In genomic region chr14:22074229-22074628, GRCm38 (mm10) we compare ENCODE assay signal across 14 mouse cellular contexts. TPM values are rescaled to one million over a fixed set of nuclear protein-coding genes. Genes with fewer than 3 reads are reported as not detected.
A peak's percentile ranks its signal among the peaks of the same experiment; 100 is the strongest.
DNase-seq lines count a peak whose midpoint lies in the region; ATAC-seq and TF ChIP-seq lines count a peak whose summit lies in the region.
"Had no signal": no experiment of that assay in that cellular context is flagged by ENCODE, and none has a peak within 500 bp of the region (broad histone marks: within the 10 kb centered on the region; RNA-seq: fewer than 3 reads in every experiment).

No protein-coding gene starts in this region.

- no peak overlapping the region for H3K4me3 ChIP-seq in embryonic facial prominence, embryonic 14.5 days (ENCODE audit: low read depth, low read length)
- no peak overlapping the region for H3K4me3 ChIP-seq in hindbrain, embryonic 12.5 days
- peak overlapping the region; percentile 17; the same call in 1 of the 2 replicates for H3K4me3 ChIP-seq in midbrain, embryonic 10.5 days
- H3K4me3 ChIP-seq in heart, adult 2 months: no peak overlapping the region
- H3K4me3 ChIP-seq: heart, embryonic 12.5 days had no signal

- no peak for TF ChIP-seq POLR2A in brain, embryonic 14.5 days (IDR thresholded peaks at IDR 0.05; ENCODE audit: borderline replicate concordance, extremely low read depth, insufficient read depth, insufficient read length, poor library complexity, severe bottlenecking)
- TF ChIP-seq POLR2A in heart, adult 2 months (IDR thresholded peaks at IDR 0.05; ENCODE audit: insufficient read depth, low read depth, low read length): no peak

- 0 out of 2 replicates have a peak, but pooled peaks cover 4% of the 10 kb centered on the region for H3K4me1 ChIP-seq in embryonic facial prominence, embryonic 14.5 days (ENCODE audit: control insufficient read depth, insufficient read depth, low read length)
- peaks cover 5% of the 10 kb centered on the region for H3K4me1 ChIP-seq in hindbrain, embryonic 12.5 days
- H3K4me1 ChIP-seq in midbrain, embryonic 10.5 days: peaks cover 30% of the 10 kb centered on the region
- no peaks in the 10 kb centered on the region for H3K4me1 ChIP-seq in heart, adult 2 months (ENCODE audit: control insufficient read depth, insufficient read depth, low read length)

- peak overlapping the region; percentile 17 for H3K4me2 ChIP-seq in embryonic facial prominence, embryonic 14.5 days (ENCODE audit: low read depth, low read length)
- peak overlapping the region; percentile 25 for H3K4me2 ChIP-seq in hindbrain, embryonic 12.5 days (replicated peaks)
- H3K4me2 ChIP-seq: heart, embryonic 12.5 days had no signal

- no peak overlapping the region for H3K9ac ChIP-seq in embryonic facial prominence, embryonic 14.5 days (ENCODE audit: low read depth, low read length)
- no peak overlapping the region for H3K9ac ChIP-seq in hindbrain, embryonic 12.5 days
- no peak overlapping the region for H3K9ac ChIP-seq in heart, adult 2 months (ENCODE audit: low read depth, low read length)
- H3K9ac ChIP-seq: heart, embryonic 12.5 days had no signal

- DNase-seq in brain, embryonic 14.5 days (ENCODE audit: low read depth): peak; percentile 53
- DNase-seq in embryonic facial prominence, embryonic 14.5 days (ENCODE audit: low spot score): no peak
- DNase-seq in midbrain, embryonic 10.5 days (ENCODE audit: low spot score): peak; percentile 52
- no peak for DNase-seq in cerebellum, adult 11 months
- no peak for DNase-seq in heart, adult 2 months
- DNase-seq in cerebellum, postnatal 36 days: no peak
- no peak for DNase-seq in T-cell, adult 2 months (ENCODE audit: low spot score)
- DNase-seq: gastrocnemius, postnatal 10 days; kidney, postnatal 4 days; lung, adult 2 months; right cerebral cortex, postnatal 25 days had no signal

- H3K79me2 ChIP-seq in heart, adult 2 months (replicated peaks; ENCODE audit: control insufficient read depth, insufficient read depth, low read length): no peaks in the 10 kb centered on the region

- intact Hi-C loops in heart, adult 2 months (cut with DNase I): no loop called here

- no peak for TF ChIP-seq EP300 in heart, adult 2 months (IDR thresholded peaks at IDR 0.05; ENCODE audit: insufficient read depth, low read depth, low read length)

- H3K27me3 ChIP-seq in embryonic facial prominence, embryonic 14.5 days (replicated peaks; ENCODE audit: control insufficient read depth, insufficient read depth, low read length): no peaks in the 10 kb centered on the region
- no peaks in the 10 kb centered on the region for H3K27me3 ChIP-seq in hindbrain, embryonic 12.5 days
- H3K27me3 ChIP-seq in midbrain, embryonic 10.5 days (ENCODE audit: low read depth, poor library complexity, severe bottlenecking): peaks cover 81% of the 10 kb centered on the region
- H3K27me3 ChIP-seq in heart, adult 2 months (ENCODE audit: control insufficient read depth, insufficient read depth, low read length): no peaks in the 10 kb centered on the region

- 29% methylated on average over 16 of the region's 16 CpGs for WGBS in embryonic facial prominence, embryonic 14.5 days
- WGBS in hindbrain, embryonic 12.5 days: 36% methylated on average over 16 of the region's 16 CpGs
- 40% methylated on average over 16 of the region's 16 CpGs for WGBS in midbrain, embryonic 10.5 days
- 79% methylated on average over 16 of the region's 16 CpGs for WGBS in heart, adult 2 months

- no peak for ATAC-seq in embryonic facial prominence, embryonic 14.5 days (ENCODE audit: low read depth)
- ATAC-seq in hindbrain, embryonic 12.5 days (ENCODE audit: low FRiP score): no peak
- ATAC-seq: inflammation-experienced regulatory T-cells, adult 6 months had no signal

- TF ChIP-seq CTCF in brain, embryonic 14.5 days (IDR thresholded peaks at IDR 0.05; ENCODE audit: borderline replicate concordance, extremely low read depth, insufficient read depth, insufficient read length): no peak
- TF ChIP-seq CTCF in heart, adult 2 months (IDR thresholded peaks at IDR 0.05): no peak

- H3K36me3 ChIP-seq in embryonic facial prominence, embryonic 14.5 days (ENCODE audit: control insufficient read depth, insufficient read depth, low read length): no peaks in the 10 kb centered on the region
- no peaks in the 10 kb centered on the region for H3K36me3 ChIP-seq in hindbrain, embryonic 12.5 days
- H3K36me3 ChIP-seq in midbrain, embryonic 10.5 days: no peaks in the 10 kb centered on the region
- H3K36me3 ChIP-seq in heart, adult 2 months (ENCODE audit: control insufficient read depth, insufficient read depth, low read length): no peaks in the 10 kb centered on the region
- H3K36me3 ChIP-seq: heart, embryonic 12.5 days had no signal

- H3K9me3 ChIP-seq in embryonic facial prominence, embryonic 14.5 days (ENCODE audit: control insufficient read depth, low read length): no peaks in the 10 kb centered on the region
- H3K9me3 ChIP-seq in hindbrain, embryonic 12.5 days (replicated peaks): no peaks in the 10 kb centered on the region
- H3K9me3 ChIP-seq in midbrain, embryonic 10.5 days (replicated peaks): no peaks in the 10 kb centered on the region
- H3K9me3 ChIP-seq: heart, embryonic 12.5 days had no signal

- H3K27ac ChIP-seq in embryonic facial prominence, embryonic 14.5 days (replicated peaks; ENCODE audit: low read depth, low read length): no peak overlapping the region
- no peak overlapping the region for H3K27ac ChIP-seq in hindbrain, embryonic 12.5 days
- H3K27ac ChIP-seq in midbrain, embryonic 10.5 days (replicated peaks): 0 out of 2 replicates have a peak overlapping the region, but pooled peaks have one; percentile 28
- no peak overlapping the region for H3K27ac ChIP-seq in heart, adult 2 months

RNA-seq across cellular contexts. Expression of gene Lrmda, which starts 54.7 kb away (rescaled TPM):
- not detected in 2 replicates for polyA plus RNA-seq in brain, embryonic 14.5 days (2012; rRNA removed)
- polyA plus RNA-seq in embryonic facial prominence, embryonic 14.5 days (2014; fragmentation: Nextera tagmentation; extraction: Ambion mirVana): 0.24 and 0.97 TPM in 2 replicates
- 0.53 and 0.83 TPM in 2 replicates for polyA plus RNA-seq in hindbrain, embryonic 12.5 days (2016; fragmentation: Nextera tagmentation; extraction: Ambion mirVana)
- polyA plus RNA-seq in midbrain, embryonic 10.5 days (2016; fragmentation: Nextera tagmentation; extraction: Ambion mirVana): 0.38 TPM in 1 of 2 replicates, not detected in the other
- 1 to 10 TPM; 1.0 to 1.1 TPM for total RNA-seq in heart, adult 2 months (2021)
- 0.43 and 0.44 TPM in 2 replicates for polyA plus RNA-seq in heart, adult 2 months (2012; rRNA removed)
- polyA plus RNA-seq: inflammation-experienced regulatory T-cells, adult 6 months had no signal

Comparison
In these comparisons a context has a peak if more than half of its experiments do, and no peak if none do; other contexts are left out.
1. DNase-seq: peak in brain, embryonic 14.5 days (single experiment) and midbrain, embryonic 10.5 days (single experiment); none in embryonic facial prominence, embryonic 14.5 days (single experiment), cerebellum, adult 11 months (single experiment), heart, adult 2 months (0 of 2), cerebellum, postnatal 36 days (0 of 2) and T-cell, adult 2 months (single experiment).